Mouse (Mus musculus) gastrocnemius, postnatal 25 days (tissue): Measurements from ENCODE around the gene Otop2. TPM values are rescaled to one million over a fixed set of nuclear protein-coding genes. Genes with fewer than 3 reads are reported as not detected.

Experiments used
- DNase-seq: peaks from one replicate; pipeline ENCODE4 v3.0.0; 2022
- total RNA-seq, 2 experiments: library from RNA; stranded (reverse); gene quantifications; 1 replicate in 1 of 2; 2 replicates in 1 of 2; pipeline ENCODE4 v1.2.3; 2021

Gene Otop2
- total RNA-seq, 2 experiments from 2014 or later = not detected

- DNase-seq = peak; percentile 53
Observed at GRCm38 (mm10) chr11:115297214-115297826, 9.6 kb upstream of the Otop2 start, which contains the start of gene Fads6. Gene Fads6, minus strand, starts transcription at chr11:115297663.

- DNase-seq = no peak
Observed at GRCm38 (mm10) chr11:115298160-115298559, 8.8 kb upstream of the Otop2 start.

- DNase-seq = no peak
Observed at GRCm38 (mm10) chr11:115300745-115301144, 6.2 kb upstream of the Otop2 start.

GRCm38 (mm10) chr11:115301351-115301750, 5.6 kb upstream of the Otop2 start:
- no peak for DNase-seq

- no peak for DNase-seq
Observed at GRCm38 (mm10) chr11:115303167-115303566, 3.8 kb upstream of the Otop2 start.

GRCm38 (mm10) chr11:115308781-115309180, 1.8 kb downstream of the Otop2 start:
- no peak for DNase-seq

- DNase-seq = no peak
Observed at GRCm38 (mm10) chr11:115314249-115314648, 7.3 kb downstream of the Otop2 start.

GRCm38 (mm10) chr11:115317204-115317603, 10.2 kb downstream of the Otop2 start:
- no peak for DNase-seq

GRCm38 (mm10) chr11:115318245-115319027, 11.5 kb downstream of the Otop2 start:
- DNase-seq = no peak

- DNase-seq = peak; percentile 59
Observed at GRCm38 (mm10) chr11:115319704-115320383, 12.9 kb downstream of the Otop2 start.

GRCm38 (mm10) chr11:115321906-115322693, 15.1 kb downstream of the Otop2 start, which contains the start of gene Ush1g:
Gene Ush1g, minus strand, starts transcription at chr11:115322041.
- DNase-seq = no peak

- DNase-seq = no peak
Observed at GRCm38 (mm10) chr11:115323354-115323753, 16.4 kb downstream of the Otop2 start.

- DNase-seq = no peak
Observed at GRCm38 (mm10) chr11:115326730-115327129, 19.8 kb downstream of the Otop2 start.

GRCm38 (mm10) chr11:115329339-115329738, 22.4 kb downstream of the Otop2 start:
- DNase-seq = no peak

- no peak for DNase-seq
Observed at GRCm38 (mm10) chr11:115334531-115334930, 27.6 kb downstream of the Otop2 start, which contains the start of gene Otop3. Gene Otop3, plus strand, starts transcription at chr11:115334731.

- DNase-seq = no peak
Observed at GRCm38 (mm10) chr11:115335223-115335622, 28.3 kb downstream of the Otop2 start.

- no peak for DNase-seq
Observed at GRCm38 (mm10) chr11:115336115-115336514, 29.2 kb downstream of the Otop2 start.

- no peak for DNase-seq
Observed at GRCm38 (mm10) chr11:115337350-115337749, 30.4 kb downstream of the Otop2 start.

GRCm38 (mm10) chr11:115337826-115338225, 30.9 kb downstream of the Otop2 start:
- DNase-seq = no peak

GRCm38 (mm10) chr11:115341246-115341645, 34.3 kb downstream of the Otop2 start:
- no peak for DNase-seq

GRCm38 (mm10) chr11:115341866-115342265, 34.9 kb downstream of the Otop2 start:
- no peak for DNase-seq

GRCm38 (mm10) chr11:115344967-115345366, 38.0 kb downstream of the Otop2 start:
- no peak for DNase-seq
